Mouse (Mus musculus): ENCODE measurements around the gene Gfer.
"Not testable (repeated sequence)": the region's sequence is repeated elsewhere in the genome, so short reads cannot be mapped to it uniquely, and the experiment has no call there.

Gfer gene

DNA sequence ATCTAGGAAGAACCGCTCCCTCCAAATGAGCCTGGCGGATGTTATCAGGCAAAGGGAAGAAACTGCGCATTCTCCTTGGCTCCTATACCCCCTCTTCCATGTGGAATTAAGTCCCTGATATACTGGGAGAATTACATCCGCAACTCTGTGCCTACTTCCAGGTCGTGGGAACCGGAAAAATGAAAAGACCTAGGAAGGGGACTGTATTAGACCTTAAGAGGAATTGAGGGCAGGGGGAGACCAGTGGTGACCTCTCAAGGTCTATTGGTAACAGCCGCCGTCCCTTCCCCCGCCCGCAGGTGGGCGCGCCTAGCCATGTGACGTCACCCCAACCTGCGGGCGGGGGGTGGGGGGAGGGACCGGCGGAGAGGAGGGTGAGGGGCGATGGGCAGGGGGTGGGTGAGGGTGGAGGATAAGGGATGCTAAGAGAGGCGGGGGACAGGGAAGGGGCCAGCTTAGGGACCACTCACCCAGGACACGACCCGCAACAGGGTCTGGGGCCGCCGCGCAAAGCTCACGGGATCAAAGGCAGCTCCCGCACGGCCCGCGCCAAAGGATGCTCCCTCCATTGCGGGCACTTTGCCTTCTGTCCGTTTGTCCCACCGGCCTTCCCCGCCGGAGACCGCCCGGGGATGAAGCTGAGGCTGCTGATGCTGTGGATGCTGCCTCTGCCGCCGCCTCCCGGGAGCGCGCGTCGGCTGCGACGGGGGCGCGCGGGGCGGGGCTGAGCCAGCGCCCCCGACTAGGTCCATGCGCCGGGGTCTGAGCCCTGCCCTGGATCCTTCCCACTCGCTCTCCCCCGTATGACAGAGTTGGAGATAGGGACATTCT is 6.5 kb downstream of the Gfer start, which contains the start of gene Syngr3:
TSS of gene Syngr3 (minus strand) at position 705 of the 831 bp plus-strand sequence.
- CTCF ChIA-PET = no interaction called here

DNA sequence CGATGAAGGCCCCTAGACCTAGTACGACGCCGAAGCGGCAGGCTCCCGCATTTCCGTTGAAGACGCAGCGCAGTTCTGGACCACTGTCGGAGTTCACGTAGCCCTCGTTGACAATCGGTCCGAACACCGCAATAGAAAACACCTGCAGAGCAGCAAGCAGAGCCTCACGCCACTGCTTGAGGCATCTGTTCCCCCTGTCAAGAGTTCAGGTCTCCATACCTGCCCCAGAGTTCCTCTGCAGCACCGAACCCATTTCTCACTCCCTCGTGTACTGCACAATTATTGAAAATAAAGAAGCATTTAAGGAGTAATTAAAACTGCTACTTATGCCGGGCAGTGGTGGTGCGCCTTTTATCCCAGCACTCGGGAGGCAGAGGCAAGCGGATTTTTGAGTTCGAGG is 8.4 kb downstream of the Gfer start:
- CTCF ChIA-PET = no interaction called here

DNA sequence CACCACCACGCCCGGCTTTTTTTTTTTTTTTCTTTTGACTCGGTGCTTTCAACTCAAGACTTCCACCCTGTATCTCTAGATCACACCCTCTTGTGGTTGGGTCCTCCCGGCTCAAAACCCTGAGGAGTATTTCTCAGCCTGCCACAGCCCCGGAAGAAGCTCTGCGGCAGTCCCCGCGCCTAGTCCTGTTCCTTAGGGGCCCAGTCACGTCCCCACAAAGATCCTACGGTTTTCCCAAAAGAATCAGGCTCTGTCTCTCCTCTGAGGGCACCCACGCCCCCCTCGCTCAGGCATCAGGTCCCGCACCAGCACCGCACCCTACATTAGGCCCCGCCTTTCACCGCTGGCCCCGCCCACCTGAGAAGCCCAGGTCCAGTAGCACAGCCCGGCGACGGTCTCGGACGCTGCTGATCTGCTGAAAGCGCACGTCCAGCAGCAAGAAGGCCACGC is 8.8 kb downstream of the Gfer start:
- CTCF ChIA-PET = interaction anchor here (0.6 to 0.7 kb wide), 3 partner anchors 11 to 115 kb away, joined by 3 to 8 read pairs (median 3); no protein-coding TSS in a partner anchor

DNA sequence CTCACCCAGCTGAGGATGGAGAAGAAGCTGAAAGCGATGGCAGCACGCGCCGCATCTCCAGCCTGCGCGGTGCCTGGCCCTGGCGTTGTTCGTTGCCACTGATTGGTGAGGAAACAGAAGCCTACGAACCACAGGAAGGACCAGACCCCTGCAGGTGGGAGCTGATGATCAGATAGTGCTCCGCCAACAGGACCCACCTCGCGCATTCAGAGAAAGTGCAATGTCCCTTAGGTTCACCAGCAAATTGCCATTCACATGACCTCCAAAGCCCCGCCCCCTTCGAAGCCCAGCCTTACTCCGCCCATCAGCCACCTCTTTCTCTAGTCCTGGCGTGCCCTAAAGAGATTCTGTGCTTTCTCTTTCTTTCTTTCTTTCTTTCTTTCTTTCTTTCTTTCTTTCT is 9.4 kb downstream of the Gfer start:
- CTCF ChIA-PET = interaction anchor here (0.6 to 0.7 kb wide), 3 partner anchors 10 to 116 kb away, joined by 3 to 8 read pairs (median 3); no protein-coding TSS in a partner anchor

DNA sequence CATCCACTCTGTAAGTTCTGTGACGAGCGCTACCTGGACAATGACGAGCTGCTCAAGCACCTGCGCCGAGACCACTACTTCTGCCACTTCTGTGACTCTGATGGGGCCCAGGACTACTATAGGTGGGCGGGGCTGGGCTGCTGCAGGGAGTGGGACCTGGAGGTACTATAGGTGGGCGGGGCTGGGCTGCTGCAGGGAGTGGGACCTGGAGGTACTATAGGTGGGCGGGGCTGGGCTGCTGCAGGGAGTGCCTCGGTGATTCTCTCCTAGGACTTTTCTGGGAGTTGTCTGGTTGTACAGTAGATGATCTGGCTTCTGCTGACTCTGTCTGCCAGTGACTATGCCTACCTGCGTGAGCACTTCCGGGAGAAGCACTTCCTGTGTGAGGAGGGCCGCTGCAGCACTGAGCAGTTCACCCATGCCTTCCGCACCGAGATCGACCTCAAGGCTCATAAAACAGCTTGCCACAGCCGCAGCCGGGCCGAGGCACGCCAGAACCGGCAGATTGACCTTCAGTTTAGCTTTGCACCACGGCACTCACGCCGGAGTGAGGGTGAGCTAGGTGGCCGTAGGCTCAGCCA is 18.4 kb downstream of the Gfer start:
- CTCF ChIA-PET = no interaction called here

DNA sequence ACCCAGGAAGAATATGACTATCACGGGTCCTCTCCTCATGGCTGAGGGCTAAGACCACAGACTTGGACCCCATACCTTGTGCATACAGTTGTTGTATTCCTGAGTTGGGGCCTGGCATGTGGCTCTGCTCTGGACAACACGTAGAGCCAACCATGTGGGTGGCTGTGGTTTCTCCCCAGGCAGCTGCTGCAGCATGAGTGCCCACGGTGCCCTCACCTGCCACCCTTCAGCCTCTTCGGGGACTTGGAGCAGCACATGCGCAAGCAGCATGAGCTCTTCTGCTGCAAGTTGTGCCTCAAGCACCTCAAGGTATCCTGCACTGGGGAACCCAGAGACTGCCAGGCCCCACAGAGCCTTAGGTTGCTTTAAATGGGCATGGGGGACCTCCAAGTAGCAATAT is 19.1 kb downstream of the Gfer start:
- CTCF ChIA-PET = interaction anchor here (0.6 to 1.4 kb wide), 2 partner anchors 10 to 204 kb away, joined by 3 read pairs; no protein-coding TSS in a partner anchor

DNA sequence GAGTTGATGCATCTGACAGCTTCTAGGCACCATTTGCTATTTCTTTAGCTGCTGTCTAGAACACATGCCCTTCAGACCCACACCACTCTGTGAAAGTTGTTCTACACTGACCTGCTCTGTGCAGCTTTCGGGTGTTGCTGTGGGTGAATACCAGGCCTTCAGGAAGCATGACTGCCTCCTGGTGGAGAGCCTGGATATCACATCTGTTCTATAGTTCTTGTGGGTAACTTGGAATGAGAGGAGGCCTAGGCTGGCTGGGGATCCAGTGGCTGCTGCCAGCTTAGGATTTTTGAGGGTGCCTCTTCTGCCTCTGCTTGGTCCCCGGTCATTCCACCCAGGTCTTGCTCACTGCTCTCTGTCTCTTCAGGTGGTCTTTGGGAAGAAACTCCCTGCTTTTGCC is 19.8 kb downstream of the Gfer start:
- CTCF ChIA-PET = interaction anchor here (1.4 kb wide), 1 partner anchor 11 kb away, joined by 3 read pairs; no protein-coding TSS in a partner anchor

DNA sequence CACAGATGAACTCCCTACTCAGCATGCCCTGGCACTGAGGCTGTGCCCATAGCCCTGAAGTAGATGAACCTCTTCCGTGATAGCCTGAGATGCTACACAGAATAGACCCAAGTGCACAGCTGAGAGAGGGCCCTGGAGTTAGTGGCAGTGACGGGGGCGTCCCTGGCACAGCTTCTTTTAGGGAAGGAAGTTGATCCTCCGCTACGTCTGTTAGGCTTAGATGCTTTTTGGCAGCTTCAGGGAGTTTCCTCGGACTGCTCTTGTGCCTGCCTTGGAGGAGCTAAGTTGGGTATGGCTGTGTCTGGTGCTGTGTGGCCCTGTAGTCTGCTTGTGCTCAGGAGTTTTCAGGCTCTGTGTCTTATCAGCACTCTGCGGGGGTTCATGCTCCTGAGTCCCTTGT is 21.7 kb downstream of the Gfer start:
- CTCF ChIA-PET = interaction anchor here (1.3 kb wide), 1 partner anchor 53 kb away, joined by 4 read pairs; no protein-coding TSS in a partner anchor

DNA sequence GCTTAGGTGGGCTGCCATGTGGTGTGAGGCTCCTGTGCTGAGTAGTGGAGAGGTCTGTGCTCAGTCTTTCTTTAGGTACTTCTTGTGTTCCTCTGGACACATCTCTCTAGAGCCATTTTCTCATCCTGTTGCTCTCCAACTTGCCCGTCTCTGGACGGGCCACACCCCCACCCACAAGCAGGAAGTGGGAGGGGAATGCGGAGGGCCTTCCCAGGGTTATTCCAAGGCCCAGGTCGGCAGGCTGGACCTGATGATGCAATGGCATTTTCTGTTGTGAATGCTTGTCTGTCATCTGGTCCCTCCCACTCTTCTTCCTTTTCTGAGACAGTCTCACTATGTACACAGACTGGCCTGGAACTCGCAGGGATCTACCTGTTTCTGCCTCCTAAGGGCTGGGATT is 23.8 kb downstream of the Gfer start:
- CTCF ChIA-PET = no interaction called here

DNA sequence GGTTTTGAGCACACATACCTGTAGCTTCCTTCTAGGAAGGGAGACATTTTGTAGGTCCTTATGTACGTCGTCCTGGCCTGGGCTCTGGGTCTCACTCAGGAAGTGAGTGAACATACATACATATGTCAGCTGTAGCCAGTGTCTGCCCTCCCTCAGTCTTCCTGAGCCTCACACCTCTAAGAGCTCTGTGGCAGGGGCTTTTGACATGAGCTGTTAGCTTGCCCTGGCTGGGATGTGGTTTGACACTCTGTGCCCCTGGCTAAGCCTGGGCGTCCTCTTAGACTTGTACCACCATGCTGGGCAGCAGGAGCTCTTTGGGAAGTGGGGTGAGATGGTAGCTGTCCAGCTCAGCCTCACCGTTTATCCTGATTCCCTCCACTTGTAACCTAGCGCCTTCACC is 24.6 kb downstream of the Gfer start:
- CTCF ChIA-PET = no interaction called here

DNA sequence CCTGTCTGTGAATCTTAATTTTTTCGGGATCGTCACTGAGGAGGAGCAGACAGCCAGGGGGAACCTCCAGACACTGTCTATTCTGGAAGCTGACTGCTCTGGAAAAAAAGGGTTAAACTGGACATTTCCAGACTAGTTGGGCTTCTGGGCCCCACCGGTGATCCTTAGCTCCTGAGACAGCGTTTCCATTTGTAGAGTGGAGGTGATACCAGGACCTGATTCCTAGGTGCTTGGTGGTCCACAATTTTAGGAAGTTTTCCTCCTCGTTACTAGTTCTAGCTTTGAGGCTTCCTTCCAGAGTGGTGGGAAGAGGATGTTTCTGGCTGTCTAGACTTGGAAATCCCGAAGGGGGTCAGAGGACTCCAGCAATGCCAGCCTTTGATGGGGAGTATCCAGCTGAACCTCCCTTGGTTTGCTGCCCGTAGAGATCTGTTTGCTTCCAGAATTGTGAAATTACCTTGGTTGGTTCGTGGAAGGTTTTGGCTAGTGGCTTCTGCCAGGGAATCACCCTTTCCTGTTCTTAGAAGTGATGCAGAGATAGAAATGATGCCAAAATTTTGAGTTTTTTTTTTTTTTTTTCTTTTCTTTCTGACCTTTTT is 25.6 kb downstream of the Gfer start:
- CTCF ChIA-PET = no interaction called here

DNA sequence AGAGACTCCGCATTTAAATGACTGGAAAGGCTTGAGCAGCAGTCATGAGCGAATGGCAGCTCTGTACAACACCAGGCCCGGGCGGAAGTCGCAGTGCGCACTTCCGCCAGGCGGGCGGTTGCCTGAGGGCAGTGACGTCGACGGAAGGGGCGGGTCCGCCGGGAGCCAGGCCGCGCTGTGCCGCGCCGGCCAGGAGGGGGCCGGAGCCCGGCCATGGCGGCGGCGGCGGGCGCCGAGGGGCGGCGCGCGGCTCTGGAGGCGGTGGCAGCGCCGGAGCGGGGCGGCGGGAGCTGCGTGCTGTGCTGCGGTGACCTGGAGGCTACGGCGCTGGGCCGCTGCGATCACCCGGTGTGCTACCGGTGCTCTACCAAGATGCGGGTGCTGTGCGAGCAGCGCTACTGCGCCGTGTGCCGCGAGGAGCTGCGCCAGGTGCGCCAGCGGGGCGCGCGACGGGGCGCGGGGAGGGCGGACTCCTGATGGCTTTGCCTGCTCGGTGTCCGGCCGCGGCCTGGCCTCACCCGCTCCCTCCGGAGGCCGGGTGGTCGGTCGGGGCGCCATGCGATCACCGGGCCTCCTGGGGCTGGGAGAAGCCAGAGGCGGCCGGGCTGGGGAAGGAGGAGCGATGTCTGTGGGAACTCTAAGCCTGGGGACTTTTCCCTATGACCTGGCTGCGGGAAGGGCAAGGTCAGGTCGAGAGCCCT is 26.3 kb downstream of the Gfer start, which contains the start of gene Zfp598:
TSS of gene Zfp598 (plus strand) at position 143 of the 701 bp plus-strand sequence.
- CTCF ChIA-PET = interaction anchor here (1.2 kb wide), 1 partner anchor 121 kb away, joined by 5 read pairs; no protein-coding TSS in a partner anchor

DNA sequence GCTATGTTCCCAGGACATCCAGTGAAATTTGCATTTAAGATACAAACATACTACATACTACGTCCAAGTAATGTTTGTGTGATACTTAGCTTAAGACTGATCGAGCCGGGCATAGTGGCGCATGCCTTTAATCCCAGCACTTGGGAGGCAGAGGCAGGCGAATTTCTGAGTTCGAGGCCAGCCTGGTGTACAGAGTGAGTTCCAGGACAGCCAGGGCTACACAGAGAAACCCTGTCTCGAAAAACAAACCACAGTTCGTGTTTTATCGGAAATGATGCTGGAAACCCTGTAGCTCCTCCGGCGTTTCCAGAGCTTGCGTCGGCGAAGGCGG is 26.8 kb downstream of the Gfer start:
- CTCF ChIA-PET = interaction anchor here (1.2 kb wide), 1 partner anchor 121 kb away, joined by 5 read pairs; no protein-coding TSS in a partner anchor

DNA sequence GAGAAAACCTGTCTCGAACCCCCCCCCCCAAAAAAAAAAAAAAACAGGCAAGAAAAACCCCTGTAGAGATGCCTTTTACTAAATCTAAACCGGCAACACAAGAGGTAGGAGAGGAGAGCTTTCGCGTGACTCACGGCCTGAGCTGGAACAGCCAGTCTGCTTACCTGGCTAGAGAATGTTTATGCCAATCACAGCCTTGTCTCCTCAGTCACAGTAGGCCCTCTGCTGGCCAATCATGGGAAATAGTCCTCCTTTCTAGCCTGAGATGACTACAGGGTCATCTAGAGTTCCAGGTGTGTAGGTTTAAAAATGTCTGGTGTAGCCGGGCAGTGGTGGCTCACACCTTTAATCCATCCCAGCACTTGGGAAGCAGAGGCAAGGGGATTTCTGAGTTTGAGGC is 28.5 kb downstream of the Gfer start:
- CTCF ChIA-PET = no interaction called here

DNA sequence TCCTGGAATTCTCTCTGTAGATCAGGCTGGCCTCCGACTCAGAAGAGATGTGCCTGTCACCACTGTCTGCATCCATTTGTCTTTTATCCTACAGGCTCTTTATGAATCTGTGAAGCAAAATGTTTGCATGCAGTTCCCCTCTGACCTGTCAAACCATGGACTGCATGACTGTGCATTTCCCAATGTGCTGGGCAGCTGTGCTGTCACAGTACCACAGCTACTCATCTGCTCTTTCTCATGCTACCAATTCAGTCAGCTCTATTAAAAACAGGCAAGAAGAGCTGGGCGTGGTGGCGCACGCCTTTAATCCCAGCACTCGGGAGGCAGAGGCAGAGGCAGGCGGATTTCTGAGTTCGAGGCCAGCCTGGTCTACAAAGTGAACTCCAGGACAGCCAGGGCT is 28.9 kb downstream of the Gfer start:
- CTCF ChIA-PET = not testable (repeated sequence)

DNA sequence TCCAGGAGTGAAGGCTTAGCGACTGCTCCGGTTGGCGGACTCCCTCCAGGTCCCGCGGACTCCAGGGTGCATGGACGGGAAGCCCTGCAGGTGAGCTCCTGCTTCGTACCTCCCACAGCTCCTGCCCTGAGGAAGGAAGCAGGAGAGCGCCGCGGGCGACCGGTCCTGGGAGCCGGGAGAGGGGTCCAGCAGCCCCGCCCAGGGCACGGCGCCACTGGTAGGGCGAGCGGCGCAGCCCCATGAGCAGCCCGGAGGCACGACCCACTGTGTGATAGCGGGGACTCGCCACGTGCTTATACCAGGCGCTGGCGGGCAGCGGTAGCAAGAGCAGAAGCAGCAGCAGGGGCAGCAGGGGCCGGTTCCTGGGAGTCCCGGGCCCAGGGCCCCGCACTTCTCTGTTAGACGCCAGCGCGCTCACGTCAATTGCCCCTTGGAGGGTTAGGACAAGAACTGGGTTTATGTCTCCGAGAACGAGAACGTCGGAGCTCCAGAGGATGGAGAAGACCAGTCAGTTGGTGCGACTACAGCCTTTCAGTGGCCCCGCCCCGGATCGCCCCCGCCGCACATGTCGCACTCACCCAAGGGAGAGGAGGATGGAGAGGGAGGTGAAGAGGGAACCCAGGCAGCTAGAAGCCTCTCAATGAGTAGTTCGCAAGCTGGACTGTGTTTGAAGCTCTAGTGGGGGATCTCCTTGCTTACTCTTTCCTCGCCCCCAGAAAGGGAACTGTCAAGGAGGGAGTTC is 37.8 kb downstream of the Gfer start, which contains the start of gene Npw:
TSS of gene Npw (minus strand) at position 441 of the 742 bp plus-strand sequence.
- CTCF ChIA-PET = no interaction called here

DNA sequence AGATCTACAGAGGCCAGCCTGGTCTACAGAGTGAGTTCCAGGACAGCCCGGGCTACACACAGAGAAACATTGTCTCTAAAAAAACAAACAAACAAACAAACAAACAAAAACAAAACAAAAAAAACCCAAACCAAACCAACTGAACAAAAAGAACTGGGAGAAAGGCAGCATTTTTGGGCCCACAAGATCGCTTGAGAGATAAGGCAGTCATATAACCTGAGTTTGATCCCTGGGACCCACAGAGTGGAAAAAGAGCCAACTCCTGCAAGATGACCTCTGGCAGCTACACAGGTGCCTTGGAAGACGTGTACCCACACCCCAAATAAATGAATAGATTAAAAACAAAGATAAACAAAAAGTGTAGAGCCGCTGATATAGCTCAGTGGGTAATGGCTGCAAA is 41.0 kb downstream of the Gfer start:
- CTCF ChIA-PET = interaction anchor here (0.7 kb wide), 1 partner anchor 15 kb away, joined by 3 read pairs; no protein-coding TSS in a partner anchor

DNA sequence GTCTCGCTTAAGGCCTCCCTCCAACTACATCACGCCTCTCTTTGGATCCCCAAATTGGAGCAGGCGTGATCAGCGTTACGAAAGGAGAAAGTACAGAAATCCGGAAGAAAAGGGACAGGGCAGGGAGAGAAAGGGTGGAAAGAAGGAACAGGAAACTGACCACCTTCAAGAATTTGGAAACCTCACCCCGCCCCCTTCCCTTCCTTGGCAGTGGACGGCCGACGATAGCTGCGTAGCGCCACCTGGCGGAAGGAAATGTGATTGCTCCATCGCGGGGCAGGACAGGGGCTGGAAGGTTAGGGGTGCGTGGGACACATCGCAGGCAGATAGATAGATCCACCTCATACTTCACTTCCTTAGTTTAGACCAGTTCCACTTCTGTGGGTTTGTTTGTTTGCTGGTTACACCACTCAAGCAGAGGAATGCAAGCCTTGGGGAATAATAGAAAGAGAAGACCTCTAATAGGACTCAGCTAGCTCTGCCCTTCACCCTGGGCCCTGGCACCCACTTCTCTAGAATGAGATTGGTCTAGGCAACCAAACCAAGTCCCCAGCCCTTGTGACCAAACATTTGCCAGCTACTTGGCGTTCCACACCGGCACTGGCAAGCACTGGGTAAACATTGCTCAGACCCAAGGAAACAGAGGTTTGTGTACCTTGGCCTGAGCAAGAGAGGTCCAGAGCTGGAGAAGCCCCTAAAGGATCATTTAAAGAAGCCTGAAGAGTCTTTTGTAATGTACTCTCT is 41.8 kb downstream of the Gfer start:
- CTCF ChIA-PET = interaction anchor here (0.6 to 0.9 kb wide), 2 partner anchors 159 to 161 kb away, joined by 3 to 7 read pairs; no protein-coding TSS in a partner anchor

DNA sequence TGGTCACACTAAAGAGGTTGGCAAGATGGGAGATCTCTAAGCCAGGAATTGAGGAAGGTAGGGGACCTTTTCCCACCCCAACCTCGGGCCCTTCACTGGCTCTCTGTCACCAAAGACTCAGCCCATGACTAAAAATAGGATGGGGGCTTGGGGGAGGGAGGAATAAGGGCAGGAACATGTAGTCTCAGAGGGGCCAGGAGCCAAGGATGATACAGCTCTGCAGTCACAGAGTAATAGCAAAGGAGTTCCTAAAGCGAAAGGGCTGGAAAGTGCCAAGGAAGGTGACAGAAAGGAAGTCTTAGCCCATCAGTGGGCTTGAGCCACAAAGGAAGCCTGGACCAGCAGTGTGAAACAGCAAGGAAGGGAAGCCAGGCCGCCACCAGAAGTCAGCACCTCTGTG is 44.1 kb downstream of the Gfer start:
- CTCF ChIA-PET = no interaction called here

DNA sequence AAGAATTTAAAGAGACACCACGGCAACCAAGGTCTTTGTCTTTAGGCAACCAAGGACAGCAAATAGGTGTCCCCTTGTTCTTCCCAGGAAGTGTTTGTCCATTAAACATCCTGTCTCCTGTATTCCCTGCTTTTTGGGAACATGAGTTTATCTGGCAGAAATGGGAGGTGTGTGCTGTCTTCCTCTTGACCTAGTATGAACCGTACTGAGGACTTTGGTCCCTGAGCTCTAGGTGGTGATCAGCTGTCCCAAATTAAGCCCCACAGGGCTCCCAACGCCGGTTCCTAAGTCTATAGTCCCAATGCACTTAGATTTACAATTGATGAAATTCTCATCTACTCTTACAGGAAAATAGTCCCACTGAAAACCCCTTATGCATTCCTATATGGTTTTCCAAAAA is 45.2 kb downstream of the Gfer start:
- CTCF ChIA-PET = no interaction called here
